Mouse (Mus musculus): ENCODE measurements around the gene Chd1. TPM values are rescaled to one million over a fixed set of nuclear protein-coding genes. Genes with fewer than 3 reads are reported as not detected.

The Chd1 gene
- polyA plus RNA-seq (2016; fragmentation: Nextera tagmentation; extraction: Ambion mirVana): 45.8 and 49.5 TPM in 2 replicates

DNA sequence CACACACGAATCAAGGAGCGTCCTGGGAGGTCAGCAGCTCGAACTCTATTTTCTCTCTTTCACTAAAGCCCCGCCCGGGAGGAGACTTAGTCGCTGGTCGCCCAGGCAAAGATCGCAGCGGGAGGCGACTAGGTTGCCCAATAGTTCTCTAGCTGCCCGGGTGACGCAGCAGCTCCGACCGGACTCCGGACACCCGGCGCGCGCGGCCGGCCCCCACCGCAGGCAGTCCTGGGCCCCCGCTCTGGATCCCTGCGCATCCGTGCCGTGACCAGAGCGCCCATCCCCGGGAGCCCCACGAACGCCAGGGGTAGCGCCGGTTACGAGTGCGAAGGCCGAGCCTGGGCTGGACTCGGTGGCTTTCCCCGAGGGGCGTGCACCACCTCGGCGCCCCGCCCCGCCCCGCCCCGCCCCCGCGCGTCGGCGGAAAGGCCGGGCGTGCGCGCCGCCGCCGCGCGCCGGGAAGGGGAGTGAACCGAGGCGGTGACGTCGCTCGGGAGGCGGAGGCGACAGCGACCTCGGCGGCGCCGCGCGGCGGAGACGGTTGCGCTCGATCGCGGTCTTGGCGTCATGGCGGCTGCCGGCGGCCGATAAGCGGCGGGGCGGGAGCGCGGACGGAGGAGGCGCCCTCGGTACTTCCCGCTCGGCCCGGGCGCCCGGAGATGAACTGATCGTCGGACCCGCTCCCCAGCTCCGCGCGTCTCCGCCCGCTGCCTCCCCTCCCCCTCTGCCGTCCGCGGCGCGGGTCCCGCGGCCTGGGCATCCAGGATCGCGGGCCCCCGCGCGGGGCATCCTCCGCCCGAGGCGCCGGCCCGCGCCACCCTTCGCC, at the start of gene Chd1:
TSS of gene Chd1 (plus strand) at position 493 of the 826 bp plus-strand sequence.
- H3K4me1 ChIP-seq: peaks cover 8% of the 10 kb centered on the region
- peak within 1 kb of the TSS; percentile 84 for H3K4me2 ChIP-seq (replicated peaks)
- H3K9me3 ChIP-seq: no peaks in the 10 kb centered on the region
- H3K36me3 ChIP-seq: peaks cover 12% of the 10 kb centered on the region
- no peaks in the 10 kb centered on the region for H3K27me3 ChIP-seq
- under 1% methylated on average over 112 of the region's 124 CpGs for WGBS
- peak; percentile 95 for ATAC-seq (ENCODE audit: low FRiP score, low read depth)
- peak within 1 kb of the TSS; percentile 98 for H3K4me3 ChIP-seq
- H3K27ac ChIP-seq (replicated peaks): peak within 1 kb of the TSS; percentile 96
- peak within 1 kb of the TSS; percentile 99 for H3K9ac ChIP-seq (replicated peaks)

DNA sequence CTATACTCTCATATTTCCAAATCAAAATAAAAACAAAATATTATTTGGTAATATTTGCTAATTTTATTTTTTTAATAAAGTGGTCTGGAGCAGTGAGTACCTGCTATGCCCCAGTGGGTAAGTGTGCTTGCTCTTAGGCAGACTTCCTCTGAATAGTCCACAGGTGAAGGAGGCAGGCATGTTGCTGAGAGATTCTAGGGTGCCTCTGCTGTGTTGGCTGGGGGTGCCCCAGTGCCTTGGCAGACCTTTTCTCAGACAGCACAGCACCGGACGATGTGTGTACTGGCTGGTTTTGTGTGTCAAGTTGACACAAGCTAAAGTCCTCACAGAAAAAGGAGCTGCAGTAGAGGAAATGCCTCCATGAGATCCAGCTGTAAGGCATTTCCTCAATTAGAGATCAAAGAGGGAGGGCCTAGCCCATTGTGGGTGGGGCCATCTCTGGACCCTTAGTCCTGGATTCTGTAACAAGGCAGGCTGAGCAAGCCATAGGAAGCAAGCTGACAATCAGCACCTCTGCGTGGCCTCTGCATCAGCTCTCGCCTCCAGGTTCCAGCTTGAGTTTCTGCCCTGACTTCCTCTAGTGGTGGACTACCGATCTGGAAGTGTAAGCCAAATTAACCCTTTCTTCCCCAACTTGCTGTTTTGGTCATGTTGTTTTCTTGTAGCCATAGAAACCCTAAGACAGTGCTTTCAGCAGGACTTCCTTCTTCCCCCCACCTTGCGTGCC, 47.7 kb upstream of the Chd1 start:
- Histone ChIP-seq H3K4me3 (no peak overlapping the region), H3K9me3 (no peaks in the 10 kb centered on the region), H3K27ac (replicated peaks) (no peak overlapping the region), H3K36me3 (no peaks in the 10 kb centered on the region), H3K4me1 (no peaks in the 10 kb centered on the region), H3K27me3 (no peaks in the 10 kb centered on the region), H3K4me2 (replicated peaks) (no peak overlapping the region), H3K9ac (replicated peaks) (no peak overlapping the region)
- no peak for ATAC-seq (ENCODE audit: low FRiP score, low read depth)
- WGBS: 29% methylated on average over 6 of the region's 6 CpGs

DNA sequence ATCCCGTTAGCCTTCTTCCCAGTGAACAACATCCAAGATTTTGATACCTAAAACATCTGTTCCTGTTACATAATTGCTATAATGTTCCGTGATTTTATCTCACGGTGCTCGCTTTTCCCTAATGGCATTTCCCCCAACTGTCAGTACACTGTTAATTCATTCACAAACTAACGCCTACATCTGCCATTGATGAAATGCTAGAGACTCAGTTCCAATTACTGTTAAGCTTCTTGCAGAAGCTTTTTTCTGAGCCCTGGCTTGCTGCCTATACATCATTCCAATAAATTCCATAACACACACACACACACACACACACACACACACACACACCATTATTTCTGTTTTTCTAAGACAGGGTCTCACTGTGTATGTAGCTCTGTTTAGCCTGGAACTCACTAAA, 31.9 kb upstream of the Chd1 start:
- H3K27me3 ChIP-seq: no peaks in the 10 kb centered on the region
- H3K36me3 ChIP-seq: no peaks in the 10 kb centered on the region
- H3K27ac ChIP-seq (replicated peaks): no peak overlapping the region
- 80% methylated on average over 5 of the region's 5 CpGs for WGBS
- no peak for ATAC-seq (ENCODE audit: low FRiP score, low read depth)
- H3K4me2 ChIP-seq (replicated peaks): no peak overlapping the region
- no peaks in the 10 kb centered on the region for H3K9me3 ChIP-seq
- no peak overlapping the region for H3K9ac ChIP-seq (replicated peaks)
- H3K4me1 ChIP-seq: peaks cover 1% of the 10 kb centered on the region
- no peak overlapping the region for H3K4me3 ChIP-seq

DNA sequence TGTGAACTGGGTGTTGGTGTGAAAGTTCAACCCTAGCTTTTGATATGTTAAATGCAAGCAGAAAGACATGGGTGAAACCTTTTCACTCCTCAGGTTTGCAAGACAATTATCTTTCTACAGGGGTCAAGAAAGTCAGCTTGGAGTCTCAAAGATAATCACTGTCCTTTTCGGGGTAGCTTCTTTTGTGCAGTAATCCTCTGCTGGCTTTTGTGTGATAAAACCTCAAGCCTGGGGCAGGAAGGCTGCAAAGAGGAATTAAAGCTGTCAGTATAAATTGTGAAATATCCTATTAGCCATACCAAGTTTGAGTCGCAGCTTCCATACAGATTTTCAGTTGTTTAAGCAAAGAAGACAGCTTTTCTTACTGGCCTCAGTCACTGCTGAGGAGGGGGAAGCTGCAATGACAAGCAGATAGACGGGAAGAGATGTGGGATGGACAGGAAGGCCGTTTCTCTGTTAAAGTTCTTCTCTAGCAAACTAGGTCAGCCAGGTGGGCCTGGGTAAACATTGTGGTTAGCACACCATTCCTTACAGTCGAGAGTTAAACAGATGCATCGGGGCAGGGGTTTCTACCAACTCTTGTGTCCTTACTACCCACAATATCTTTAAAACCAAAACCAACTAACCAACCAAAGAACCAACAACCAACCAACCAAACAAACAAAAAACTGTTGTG, 26.7 kb upstream of the Chd1 start:
- peak overlapping the region; percentile 21 for H3K27ac ChIP-seq (replicated peaks)
- H3K9ac ChIP-seq (replicated peaks): no peak overlapping the region
- H3K4me1 ChIP-seq: peaks cover 6% of the 10 kb centered on the region
- 0 out of 2 replicates have a peak overlapping the region, but pooled peaks have one; percentile 5 for H3K4me2 ChIP-seq (replicated peaks)
- 7% methylated on average over 6 of the region's 6 CpGs for WGBS
- no peaks in the 10 kb centered on the region for H3K36me3 ChIP-seq
- H3K4me3 ChIP-seq: no peak overlapping the region
- no peaks in the 10 kb centered on the region for H3K27me3 ChIP-seq
- no peaks in the 10 kb centered on the region for H3K9me3 ChIP-seq
- ATAC-seq (ENCODE audit: low FRiP score, low read depth): 0 out of 2 replicates have a peak, but pooled peaks have one; percentile 49

DNA sequence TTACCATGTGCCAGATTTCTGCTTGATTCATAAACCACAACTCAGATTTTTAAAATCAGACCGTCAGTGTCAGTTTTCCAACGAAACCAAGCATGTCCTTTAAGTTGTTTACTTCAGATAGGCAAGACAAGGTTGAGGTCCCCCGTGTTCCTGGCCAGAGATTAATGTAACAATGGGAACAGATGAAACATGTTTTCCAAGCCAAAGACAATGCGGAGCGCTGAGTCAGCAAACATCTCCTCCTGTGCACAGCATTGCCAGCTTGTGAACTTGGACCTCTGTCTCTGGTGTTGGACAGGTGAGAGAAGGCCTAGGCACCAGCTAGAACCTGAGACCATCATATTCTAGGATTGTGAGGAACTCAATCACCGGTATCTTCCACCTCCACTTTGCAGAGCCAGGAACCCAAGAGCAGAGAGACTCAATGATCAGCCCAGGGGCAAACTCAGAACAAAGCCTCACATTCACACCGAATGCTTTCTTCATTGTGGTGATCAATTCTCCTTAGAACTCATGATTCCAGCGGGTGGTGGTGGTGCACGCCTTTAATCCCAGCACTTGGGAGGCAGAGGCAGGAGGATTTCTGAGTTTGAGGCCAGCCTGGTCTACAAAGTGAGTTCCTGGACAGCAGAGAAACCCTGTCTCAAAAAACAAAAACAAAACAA, 24.7 kb upstream of the Chd1 start:
- peaks cover 6% of the 10 kb centered on the region for H3K4me1 ChIP-seq
- no peak overlapping the region for H3K9ac ChIP-seq (replicated peaks)
- ATAC-seq (ENCODE audit: low FRiP score, low read depth): no peak
- H3K9me3 ChIP-seq: no peaks in the 10 kb centered on the region
- 87% methylated on average over 9 of the region's 9 CpGs for WGBS
- no peak overlapping the region for H3K4me2 ChIP-seq (replicated peaks)
- H3K27ac ChIP-seq (replicated peaks): no peak overlapping the region
- no peaks in the 10 kb centered on the region for H3K27me3 ChIP-seq
- H3K4me3 ChIP-seq: no peak overlapping the region
- H3K36me3 ChIP-seq: no peaks in the 10 kb centered on the region

DNA sequence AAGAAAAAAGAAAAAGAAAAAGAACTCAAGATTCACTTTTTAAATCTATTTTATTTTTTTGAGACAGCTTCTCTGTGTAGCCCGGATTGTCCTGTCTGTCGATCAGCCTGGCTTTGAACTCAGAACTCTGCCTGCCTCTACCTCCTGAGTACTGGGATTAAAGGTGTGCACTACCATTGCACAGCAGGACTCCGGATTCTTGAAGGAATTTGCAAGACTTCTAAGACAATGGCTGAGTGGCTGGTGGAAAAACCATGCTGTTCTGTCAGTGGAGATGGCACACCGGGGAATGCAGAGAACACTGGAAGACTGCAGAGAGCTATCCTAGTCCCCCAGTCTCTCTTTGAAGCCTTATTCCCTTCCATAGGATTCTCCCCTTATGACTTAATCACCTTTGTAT, 24.1 kb upstream of the Chd1 start:
- Histone ChIP-seq H3K9me3 (no peaks in the 10 kb centered on the region), H3K4me2 (replicated peaks) (no peak overlapping the region), H3K27ac (replicated peaks) (no peak overlapping the region), H3K9ac (replicated peaks) (no peak overlapping the region), H3K27me3 (no peaks in the 10 kb centered on the region), H3K36me3 (no peaks in the 10 kb centered on the region), H3K4me3 (no peak overlapping the region), H3K4me1 (peaks cover 6% of the 10 kb centered on the region)
- WGBS: 70% methylated on average over 4 of the region's 4 CpGs
- no peak for ATAC-seq (ENCODE audit: low FRiP score, low read depth)

DNA sequence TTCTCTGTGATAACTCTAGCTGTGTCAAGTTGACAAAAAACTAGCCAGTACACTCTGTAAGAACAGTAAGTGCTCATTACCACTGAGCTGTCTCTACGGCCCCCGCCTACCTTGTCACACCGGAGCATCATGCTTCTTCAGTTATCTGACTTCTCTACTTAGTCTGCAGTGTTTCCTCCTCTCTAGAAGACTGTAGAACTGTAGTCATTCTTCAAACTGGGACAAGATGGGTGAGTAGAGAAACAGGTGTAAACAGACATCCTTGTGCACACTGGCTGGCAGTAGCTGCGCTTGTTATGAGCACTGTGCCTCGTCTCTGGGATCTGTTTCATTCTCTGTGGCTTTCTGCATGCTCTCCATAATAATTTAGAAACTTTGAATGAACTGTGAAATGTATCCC, 18.4 kb upstream of the Chd1 start:
- H3K9me3 ChIP-seq: no peaks in the 10 kb centered on the region
- no peaks in the 10 kb centered on the region for H3K36me3 ChIP-seq
- no peak for ATAC-seq (ENCODE audit: low FRiP score, low read depth)
- H3K9ac ChIP-seq (replicated peaks): no peak overlapping the region
- no peaks in the 10 kb centered on the region for H3K27me3 ChIP-seq
- H3K4me2 ChIP-seq (replicated peaks): no peak overlapping the region
- H3K4me3 ChIP-seq: no peak overlapping the region
- H3K4me1 ChIP-seq: no peaks in the 10 kb centered on the region
- H3K27ac ChIP-seq (replicated peaks): no peak overlapping the region
- 89% methylated on average over 5 of the region's 5 CpGs for WGBS

DNA sequence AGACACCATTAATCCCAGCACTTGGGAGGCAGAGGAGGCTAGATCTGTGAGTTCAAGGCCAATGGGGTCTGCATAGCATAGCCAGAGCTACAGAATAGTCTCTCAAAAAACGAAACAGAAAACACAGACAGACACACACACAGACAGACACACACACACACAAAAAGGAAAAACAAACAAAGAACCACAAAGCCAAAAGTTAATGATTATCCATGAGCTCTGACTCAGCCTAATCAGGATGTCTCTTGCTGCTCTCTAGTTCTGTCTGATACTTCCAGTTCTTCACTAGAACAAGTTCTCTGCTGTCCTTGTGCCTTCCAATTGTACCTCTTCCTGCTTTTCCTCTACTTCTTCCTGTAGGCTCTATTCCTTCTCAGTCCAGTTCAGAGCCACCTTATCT, 14.5 kb upstream of the Chd1 start:
- no peak overlapping the region for H3K4me2 ChIP-seq (replicated peaks)
- no peaks in the 10 kb centered on the region for H3K9me3 ChIP-seq
- 68% methylated on average over 1 of the region's 1 CpGs for WGBS
- no peak overlapping the region for H3K9ac ChIP-seq (replicated peaks)
- no peaks in the 10 kb centered on the region for H3K4me1 ChIP-seq
- no peak overlapping the region for H3K4me3 ChIP-seq
- no peak overlapping the region for H3K27ac ChIP-seq (replicated peaks)
- ATAC-seq (ENCODE audit: low FRiP score, low read depth): no peak
- no peaks in the 10 kb centered on the region for H3K27me3 ChIP-seq
- no peaks in the 10 kb centered on the region for H3K36me3 ChIP-seq

DNA sequence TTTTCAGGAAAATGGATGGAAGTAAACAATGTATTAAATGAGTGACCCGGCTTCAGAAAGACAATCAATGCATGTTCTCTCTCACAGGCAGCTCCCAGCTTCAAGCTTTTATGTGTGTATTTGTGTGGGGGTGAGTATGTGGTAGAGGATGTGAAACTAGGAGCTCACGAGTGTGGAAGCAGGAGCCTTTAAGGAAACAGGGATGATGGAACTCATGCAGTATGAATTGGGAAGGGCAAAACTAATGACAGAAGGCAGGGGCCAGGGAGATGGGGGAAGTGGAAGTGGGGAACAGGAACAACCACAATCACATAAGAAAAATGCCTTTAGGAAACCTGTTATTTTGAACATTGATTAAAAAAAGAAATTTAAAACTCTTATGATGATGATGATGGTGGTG, 9.2 kb upstream of the Chd1 start:
- no peaks in the 10 kb centered on the region for H3K4me1 ChIP-seq
- H3K4me3 ChIP-seq: no peak overlapping the region
- whole genome bisulfite sequencing: 89% methylated on average over 2 of the region's 2 CpGs
- H3K27ac ChIP-seq (replicated peaks): no peak overlapping the region
- no peaks in the 10 kb centered on the region for H3K36me3 ChIP-seq
- ATAC-seq (ENCODE audit: low FRiP score, low read depth): no peak
- no peaks in the 10 kb centered on the region for H3K9me3 ChIP-seq
- H3K9ac ChIP-seq (replicated peaks): no peak overlapping the region
- no peak overlapping the region for H3K4me2 ChIP-seq (replicated peaks)
- no peaks in the 10 kb centered on the region for H3K27me3 ChIP-seq

DNA sequence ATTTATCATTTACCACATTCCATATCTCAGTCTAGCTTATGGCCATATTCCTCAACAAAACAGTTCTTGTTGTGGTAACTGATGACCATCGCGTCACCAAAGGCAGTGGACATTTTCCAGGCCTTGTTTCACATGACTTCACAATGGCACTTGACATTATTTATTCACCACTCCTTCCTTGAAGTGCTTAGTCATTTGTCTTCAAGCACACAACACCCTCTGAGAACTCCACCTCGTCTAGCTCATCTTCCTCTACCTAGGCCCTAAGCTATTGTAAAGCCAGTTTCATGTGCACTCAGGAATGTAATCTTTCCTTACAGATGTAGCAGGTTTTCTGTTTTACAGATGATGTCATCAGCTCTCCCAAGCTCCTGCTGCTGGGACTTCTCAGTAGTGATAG, 5.8 kb upstream of the Chd1 start:
- Histone ChIP-seq H3K4me3 (no peak overlapping the region), H3K27ac (replicated peaks) (no peak overlapping the region), H3K9me3 (no peaks in the 10 kb centered on the region), H3K4me2 (replicated peaks) (no peak overlapping the region), H3K27me3 (no peaks in the 10 kb centered on the region), H3K9ac (replicated peaks) (no peak overlapping the region), H3K4me1 (no peaks in the 10 kb centered on the region), H3K36me3 (no peaks in the 10 kb centered on the region)
- ATAC-seq (ENCODE audit: low FRiP score, low read depth): no peak
- WGBS: 93% methylated on average over 3 of the region's 3 CpGs

DNA sequence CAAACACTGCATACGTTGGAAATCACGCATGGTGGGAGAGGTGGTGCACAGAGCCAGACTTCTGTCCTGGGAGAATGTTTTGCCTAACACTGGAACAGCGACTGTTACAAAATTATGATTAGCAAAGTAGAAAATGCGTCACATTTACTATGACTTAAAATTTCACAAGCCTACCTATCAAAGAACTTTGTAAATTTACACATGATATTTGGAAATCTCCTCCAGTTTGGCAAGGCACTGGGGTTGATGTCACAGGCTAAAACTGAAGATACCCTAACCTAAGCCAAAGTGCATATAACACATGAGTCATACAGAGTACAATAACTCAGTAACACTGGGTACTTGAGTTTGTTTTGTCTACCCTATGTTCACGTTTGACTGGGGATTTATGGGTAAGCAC, 3.3 kb upstream of the Chd1 start:
- Histone ChIP-seq H3K4me3 (no peak overlapping the region), H3K4me1 (peaks cover 2% of the 10 kb centered on the region), H3K4me2 (replicated peaks) (no peak overlapping the region), H3K27ac (replicated peaks) (no peak overlapping the region), H3K36me3 (no peaks in the 10 kb centered on the region), H3K27me3 (no peaks in the 10 kb centered on the region), H3K9ac (replicated peaks) (no peak overlapping the region), H3K9me3 (no peaks in the 10 kb centered on the region)
- no peak for ATAC-seq (ENCODE audit: low FRiP score, low read depth)
- 91% methylated on average over 5 of the region's 5 CpGs for WGBS

DNA sequence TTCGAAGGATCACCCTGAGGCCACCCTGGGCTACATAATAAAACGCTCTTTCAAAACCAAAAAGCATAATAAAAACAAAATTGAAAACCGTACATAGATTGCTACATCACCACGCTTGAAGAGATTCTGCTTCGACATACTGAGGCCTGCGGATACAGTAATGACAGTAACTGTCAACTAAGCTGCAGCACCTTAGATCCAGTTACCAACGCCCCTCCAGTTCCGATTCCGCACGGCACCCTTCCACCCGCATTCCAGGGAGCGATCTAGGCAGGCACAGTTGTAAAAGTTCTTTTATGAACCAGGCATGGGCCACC, 651 bp upstream of the Chd1 start:
- Histone ChIP-seq H3K4me3 (peak overlapping the region; percentile 98), H3K4me2 (replicated peaks) (peak overlapping the region; percentile 84), H3K9me3 (no peaks in the 10 kb centered on the region), H3K27me3 (no peaks in the 10 kb centered on the region), H3K27ac (replicated peaks) (peak overlapping the region; percentile 96), H3K36me3 (peaks cover 12% of the 10 kb centered on the region), H3K9ac (replicated peaks) (peak overlapping the region; percentile 99), H3K4me1 (peaks cover 8% of the 10 kb centered on the region)
- no peak for ATAC-seq (ENCODE audit: low FRiP score, low read depth)
- WGBS: 7% methylated on average over 12 of the region's 12 CpGs

All from midbrain, embryonic 12.5 days (tissue).